Mouse (Mus musculus) liver, adult 2 months (tissue): ENCODE measurements around the gene Ninj2. TPM values are rescaled to one million over a fixed set of nuclear protein-coding genes. Genes with fewer than 3 reads are reported as not detected.

Experiments
- DNase-seq: peaks from one replicate; pipeline ENCODE4 v3.0.0-alpha.2; 2011; ENCODE audit warnings: low read depth, low spot score; ENCODE audit errors: extremely low read depth
- H3K27ac ChIP-seq: fragments of 200-500 bp; replicated peaks from 2 replicates; pipeline ENCODE4 v1.5.1; 2012; ENCODE audit warnings: low read depth, mild to moderate bottlenecking, control low read depth, inconsistent platforms, low read length; ENCODE audit not compliant: insufficient read depth
- H3K27me3 ChIP-seq: fragments of 200-500 bp; 2 replicates; pipeline ENCODE4 v1.6.1; 2012; ENCODE audit warnings: mild to moderate bottlenecking, moderate library complexity, low read length, inconsistent platforms; ENCODE audit not compliant: control insufficient read depth, insufficient read depth
- H3K36me3 ChIP-seq: fragments of 200-500 bp; 2 replicates; pipeline ENCODE4 v1.6.1; 2012; ENCODE audit warnings: low read length, inconsistent platforms; ENCODE audit not compliant: control insufficient read depth, insufficient read depth
- H3K4me1 ChIP-seq: fragments of 200-500 bp; 2 replicates; pipeline ENCODE4 v1.6.1; 2011; ENCODE audit warnings: low read length; ENCODE audit not compliant: control insufficient read depth, insufficient read depth
- H3K4me3 ChIP-seq: fragments of 200-500 bp; 2 replicates; pipeline ENCODE4 v1.5.1; 2011; ENCODE audit warnings: low read depth, mild to moderate bottlenecking, control low read depth, low read length, moderate library complexity; ENCODE audit not compliant: insufficient read depth
- H3K79me2 ChIP-seq: fragments of 200-500 bp; 2 replicates; pipeline ENCODE4 v1.6.1; 2012; ENCODE audit warnings: inconsistent platforms, mild to moderate bottlenecking, low read length, moderate library complexity; ENCODE audit not compliant: control insufficient read depth, insufficient read depth
- H3K9ac ChIP-seq: fragments of 200-500 bp; 2 replicates; pipeline ENCODE4 v1.6.1; 2012; ENCODE audit warnings: low read depth, mild to moderate bottlenecking, control low read depth, inconsistent platforms, low read length
- CTCF ChIP-seq: fragments of 200-500 bp; IDR thresholded peaks from 2 replicates; pipeline ENCODE4 v1.5.1; 2011; ENCODE audit warnings: low read depth, low read length, control low read depth
- POLR2A ChIP-seq: fragments of 200-500 bp; IDR thresholded peaks from 2 replicates; pipeline ENCODE4 v1.6.1; 2011; ENCODE audit warnings: low read length, control low read depth; ENCODE audit not compliant: insufficient read depth; ENCODE audit errors: extremely low read depth
- WGBS: fragments of 180-500 bp; shearing (Covaris S2); methylation state at CpG from one replicate; pipeline ENCODE4 v1.1.7; 2018; 5-methylcytosine and 5-hydroxymethylcytosine counted together
- polyA plus RNA-seq: library from polyadenylated mRNA; depleted of rRNA; stranded (reverse); fragments of >200 nt; gene quantifications from 2 replicates; pipeline ENCODE4 v1.2.3, GENCODE M21; 2012; rRNA removed
- total RNA-seq: library from RNA; depleted of rRNA; stranded (reverse); fragments of >200 nt; gene quantifications from 2 replicates; pipeline ENCODE4 v1.2.3, GENCODE M21; 2014; rRNA removed

Gene Ninj2
- total and polyA plus RNA-seq, 2 experiments, result not detected

DNA sequence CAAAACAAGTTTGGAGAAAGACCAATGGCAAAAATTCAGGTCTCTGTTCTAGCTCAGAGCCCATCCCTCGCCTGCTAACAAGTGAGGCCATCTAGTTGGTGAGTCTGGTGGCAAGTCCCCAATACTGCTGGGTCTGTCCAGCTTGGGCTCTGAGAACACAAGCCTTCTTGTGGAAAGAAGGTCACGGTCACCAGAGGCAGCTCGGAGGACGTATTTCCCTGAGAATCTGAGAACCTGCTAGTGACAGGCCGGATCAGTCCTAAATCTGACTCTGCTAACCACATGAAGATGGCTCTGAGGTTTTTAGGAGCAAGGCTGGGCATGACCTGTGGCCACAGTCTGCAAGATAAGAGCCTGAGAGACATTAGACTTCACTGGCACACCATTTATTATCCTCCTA, 153.5 kb downstream of the Ninj2 start:
- DNase-seq, result no peak
- Histone ChIP-seq H3K36me3 (no peaks in the 10 kb centered on the region), H3K4me3 (no peak overlapping the region), H3K9ac (no peak overlapping the region), H3K27ac (no peak overlapping the region), H3K27me3 (no peaks in the 10 kb centered on the region), H3K79me2 (no peaks in the 10 kb centered on the region), H3K4me1 (peaks cover 17% of the 10 kb centered on the region)
- WGBS, result 87% methylated on average over 5 of the region's 5 CpGs
- TF ChIP-seq CTCF (no peak), POLR2A (no peak)

DNA sequence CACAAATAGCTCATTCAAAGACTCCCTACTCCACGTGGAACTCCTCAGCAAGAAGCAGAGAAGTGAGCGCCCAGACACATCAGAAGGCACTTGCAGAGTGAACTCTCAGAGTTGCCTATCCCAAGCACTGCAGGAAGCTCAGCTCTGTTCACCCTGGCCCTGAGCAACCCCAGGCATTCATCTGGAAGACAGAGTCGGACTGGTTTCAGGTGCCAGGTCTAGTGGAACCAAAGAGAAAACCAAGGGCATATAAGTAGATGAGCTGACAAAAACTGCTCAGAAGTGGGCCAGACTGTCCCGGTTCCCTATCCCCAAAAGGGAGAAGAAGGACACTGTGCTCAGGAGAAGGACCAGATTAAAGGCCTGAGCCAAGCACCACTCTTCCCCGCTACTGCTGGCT, 156.7 kb downstream of the Ninj2 start:
- no peaks in the 10 kb centered on the region for H3K27me3 ChIP-seq
- DNase-seq, result no peak
- no peaks in the 10 kb centered on the region for H3K79me2 ChIP-seq
- H3K4me1 ChIP-seq, result peaks cover 17% of the 10 kb centered on the region
- TF ChIP-seq POLR2A (no peak), CTCF (no peak)
- 71% methylated on average over 5 of the region's 5 CpGs for WGBS
- H3K27ac ChIP-seq, result no peak overlapping the region
- H3K4me3 ChIP-seq, result no peak overlapping the region
- no peaks in the 10 kb centered on the region for H3K36me3 ChIP-seq
- H3K9ac ChIP-seq, result no peak overlapping the region

Other genes with a start within 250 kb of the Ninj2 start
- 13.9 and 14.2 TPM in 2 replicates for gene Erc1, start 245.2 kb upstream of the Ninj2 start, total RNA-seq
- 6.3 and 6.7 TPM in 2 replicates for gene Erc1, start 245.2 kb upstream of the Ninj2 start, polyA plus RNA-seq
- 10.5 and 11.5 TPM in 2 replicates for gene Rad52, start 190.7 kb upstream of the Ninj2 start, total RNA-seq
- 7.9 and 10.3 TPM in 2 replicates for gene Rad52, start 190.7 kb upstream of the Ninj2 start, polyA plus RNA-seq
- 62.0 and 72.5 TPM in 2 replicates for gene Wnk1, start 54.7 kb upstream of the Ninj2 start, total RNA-seq
- 27.0 and 31.7 TPM in 2 replicates for gene Wnk1, start 54.7 kb upstream of the Ninj2 start, polyA plus RNA-seq
- gene D330020A13Rik, start 201.0 kb downstream of the Ninj2 start, total RNA-seq, result not detected in 2 replicates
- gene D330020A13Rik, start 201.0 kb downstream of the Ninj2 start, polyA plus RNA-seq, result not detected in 2 replicates
- 1.1 and 1.2 TPM in 2 replicates for gene B4galnt3, start 201.2 kb downstream of the Ninj2 start, total RNA-seq
- gene B4galnt3, start 201.2 kb downstream of the Ninj2 start, polyA plus RNA-seq, result 1.2 and 1.5 TPM in 2 replicates